Mouse (Mus musculus) heart, embryonic 13.5 days (tissue): Measurements from ENCODE around the gene Dnase1l2. TPM values are rescaled to one million over a fixed set of nuclear protein-coding genes. Genes with fewer than 3 reads are reported as not detected.
A peak's percentile ranks its signal among the peaks of the same experiment; 100 is the strongest.

Experiments used
- ATAC-seq: fragments of 200-750 bp; cut with Nextera tagmentation; 2 replicates; pipeline ENCODE4 v1.8.0; 2017; ENCODE audit warnings: moderate TSS enrichment; ENCODE audit not compliant: insufficient number of reproducible peaks, low FRiP score, low TSS enrichment; ENCODE audit errors: extremely low read depth
- H3K27ac ChIP-seq: fragments of 300-500 bp; sonication (generic); replicated peaks from 2 replicates; pipeline ENCODE4 v1.5.1; 2015; ENCODE audit warnings: moderate library complexity, mild to moderate bottlenecking, inconsistent platforms
- H3K27me3 ChIP-seq: fragments of 300-500 bp; sonication (generic); replicated peaks from 2 replicates; pipeline ENCODE4 v1.6.1; 2015; ENCODE audit warnings: mild to moderate bottlenecking, inconsistent platforms
- H3K36me3 ChIP-seq: fragments of 300-500 bp; sonication (generic); 2 replicates; pipeline ENCODE4 v1.6.1; 2015; ENCODE audit warnings: mild to moderate bottlenecking, inconsistent platforms
- H3K4me1 ChIP-seq: fragments of 300-500 bp; sonication (generic); 2 replicates; pipeline ENCODE4 v1.6.1; 2015; ENCODE audit warnings: inconsistent platforms
- H3K4me2 ChIP-seq: fragments of 300-500 bp; sonication (generic); 2 replicates; pipeline ENCODE4 v1.6.1; 2015; ENCODE audit warnings: inconsistent platforms, mild to moderate bottlenecking, moderate library complexity
- H3K4me3 ChIP-seq: fragments of 300-500 bp; sonication (generic); 2 replicates; pipeline ENCODE4 v1.5.1; 2015; ENCODE audit warnings: moderate library complexity, mild to moderate bottlenecking, inconsistent platforms
- H3K9ac ChIP-seq: fragments of 300-500 bp; sonication (generic); 2 replicates; pipeline ENCODE4 v1.6.1; 2015; ENCODE audit warnings: inconsistent platforms, mild to moderate bottlenecking, moderate library complexity
- H3K9me3 ChIP-seq: fragments of 300-500 bp; sonication (generic); 2 replicates; pipeline ENCODE4 v1.6.1; 2016; ENCODE audit warnings: inconsistent platforms
- WGBS: fragments of 180-500 bp; shearing (Covaris S2); methylation state at CpG from one replicate; pipeline ENCODE4 v1.1.7; 2015; ENCODE audit warnings: mixed read lengths; 5-methylcytosine and 5-hydroxymethylcytosine counted together
- polyA plus RNA-seq: library from polyadenylated mRNA; unstranded; fragments of >200 nt; fragmentation: Nextera tagmentation; extraction: Ambion mirVana; gene quantifications from 2 replicates; pipeline ENCODE4 v1.2.1, GENCODE M21; 2015

Gene Dnase1l2
- polyA plus RNA-seq, 1 experiment from 2014 or later = 1.5 TPM

- Histone ChIP-seq H3K4me3 (peak within 1 kb of the TSS; percentile 77), H3K4me2 (peak within 1 kb of the TSS; percentile 73), H3K27ac (peak within 1 kb of the TSS; percentile 94), H3K27me3 (no peaks in the 10 kb centered on the region), H3K36me3 (peaks cover 37% of the 10 kb centered on the region), H3K9me3 (no peaks in the 10 kb centered on the region), H3K4me1 (peaks cover 26% of the 10 kb centered on the region), H3K9ac (peak within 1 kb of the TSS; percentile 90)
- WGBS = under 1% methylated on average over 48 of the region's 48 CpGs
- peak; percentile 83 for ATAC-seq
These were observed 35.9 kb upstream of the Dnase1l2 start, which contains the start of gene Mlst8 for GRCm38 (mm10) chr17:24478663-24479380. Mlst8 (minus strand) TSS chr17:24479078.

- peak; percentile 1; the same call in 1 of the 2 replicates for ATAC-seq
- Histone ChIP-seq H3K27ac (peak overlapping the region; percentile 94; the same call in 1 of the 2 replicates), H3K36me3 (peaks cover 43% of the 10 kb centered on the region), H3K4me2 (peak overlapping the region; percentile 73), H3K9ac (peak overlapping the region; percentile 90), H3K4me3 (peak overlapping the region; percentile 77), H3K9me3 (no peaks in the 10 kb centered on the region), H3K4me1 (peaks cover 34% of the 10 kb centered on the region), H3K27me3 (no peaks in the 10 kb centered on the region)
- WGBS = 49% methylated on average over 11 of the region's 11 CpGs
These were observed 35.2 kb upstream of the Dnase1l2 start for GRCm38 (mm10) chr17:24477985-24478600.

- Histone ChIP-seq H3K4me2 (peak overlapping the region; percentile 73), H3K36me3 (peaks cover 48% of the 10 kb centered on the region), H3K27me3 (no peaks in the 10 kb centered on the region), H3K27ac (no peak overlapping the region), H3K9me3 (no peaks in the 10 kb centered on the region), H3K4me1 (peaks cover 41% of the 10 kb centered on the region), H3K9ac (peak overlapping the region; percentile 90), H3K4me3 (peak overlapping the region; percentile 77; the same call in 1 of the 2 replicates)
- no peak for ATAC-seq
- 91% methylated on average over 20 of the region's 20 CpGs for WGBS
These were observed 34.4 kb upstream of the Dnase1l2 start for GRCm38 (mm10) chr17:24477053-24477984.

GRCm38 (mm10) chr17:24476022-24476776, 33.3 kb upstream of the Dnase1l2 start:
- Histone ChIP-seq H3K4me2 (no peak overlapping the region), H3K9me3 (no peaks in the 10 kb centered on the region), H3K9ac (0 out of 2 replicates have a peak overlapping the region, but pooled peaks have one; percentile 29), H3K36me3 (peaks cover 48% of the 10 kb centered on the region), H3K4me1 (peaks cover 53% of the 10 kb centered on the region), H3K27ac (no peak overlapping the region), H3K27me3 (no peaks in the 10 kb centered on the region), H3K4me3 (no peak overlapping the region)
- ATAC-seq = no peak
- 89% methylated on average over 10 of the region's 10 CpGs for WGBS

- WGBS = 88% methylated on average over 6 of the region's 6 CpGs
These were observed 32.7 kb upstream of the Dnase1l2 start for GRCm38 (mm10) chr17:24475586-24475985.

GRCm38 (mm10) chr17:24474557-24474956, 31.7 kb upstream of the Dnase1l2 start:
- ATAC-seq = no peak
- no peaks in the 10 kb centered on the region for H3K9me3 ChIP-seq
- no peaks in the 10 kb centered on the region for H3K27me3 ChIP-seq
- no peak overlapping the region for H3K4me2 ChIP-seq
- 73% methylated on average over 5 of the region's 5 CpGs for WGBS
- peaks cover 48% of the 10 kb centered on the region for H3K36me3 ChIP-seq
- peaks cover 49% of the 10 kb centered on the region for H3K4me1 ChIP-seq
- no peak overlapping the region for H3K27ac ChIP-seq
- no peak overlapping the region for H3K4me3 ChIP-seq
- peak overlapping the region; percentile 24; the same call in 1 of the 2 replicates for H3K9ac ChIP-seq

More at GRCm38 (mm10) chr17:24475586-24475985, 32.7 kb upstream of the Dnase1l2 start:
- H3K9me3 ChIP-seq = no peaks in the 10 kb centered on the region
- ATAC-seq = no peak
- H3K4me2 ChIP-seq = no peak overlapping the region
- peaks cover 58% of the 10 kb centered on the region for H3K4me1 ChIP-seq
- no peaks in the 10 kb centered on the region for H3K27me3 ChIP-seq
- H3K36me3 ChIP-seq = peaks cover 48% of the 10 kb centered on the region
- no peak overlapping the region for H3K9ac ChIP-seq
- no peak overlapping the region for H3K27ac ChIP-seq
- H3K4me3 ChIP-seq = no peak overlapping the region

GRCm38 (mm10) chr17:24473612-24474275, 30.8 kb upstream of the Dnase1l2 start, which contains the start of gene Bricd5:
Bricd5 (plus strand) TSS chr17:24473884.
- Histone ChIP-seq H3K27ac (no peak within 1 kb of the TSS), H3K4me3 (peak within 1 kb of the TSS; percentile 95; the same call in 1 of the 2 replicates), H3K4me1 (peaks cover 52% of the 10 kb centered on the region), H3K9ac (peak within 1 kb of the TSS; percentile 37), H3K27me3 (no peaks in the 10 kb centered on the region), H3K4me2 (peak within 1 kb of the TSS; percentile 100), H3K36me3 (peaks cover 48% of the 10 kb centered on the region), H3K9me3 (no peaks in the 10 kb centered on the region)
- no peak for ATAC-seq
- WGBS = 64% methylated on average over 6 of the region's 6 CpGs

- Histone ChIP-seq H3K4me3 (peak overlapping the region; percentile 95), H3K27ac (no peak overlapping the region), H3K27me3 (no peaks in the 10 kb centered on the region), H3K36me3 (peaks cover 48% of the 10 kb centered on the region), H3K4me2 (peak overlapping the region; percentile 100), H3K9me3 (no peaks in the 10 kb centered on the region), H3K4me1 (peaks cover 43% of the 10 kb centered on the region), H3K9ac (peak overlapping the region; percentile 97)
- no peak for ATAC-seq
- 75% methylated on average over 4 of the region's 4 CpGs for WGBS
These were observed 29.6 kb upstream of the Dnase1l2 start for GRCm38 (mm10) chr17:24472512-24472911.

- Histone ChIP-seq H3K9ac (peak overlapping the region; percentile 97), H3K4me1 (peaks cover 42% of the 10 kb centered on the region), H3K36me3 (peaks cover 33% of the 10 kb centered on the region), H3K4me3 (peak overlapping the region; percentile 95), H3K4me2 (peak overlapping the region; percentile 100), H3K27me3 (no peaks in the 10 kb centered on the region), H3K9me3 (no peaks in the 10 kb centered on the region), H3K27ac (peak overlapping the region; percentile 89)
- WGBS = under 1% methylated on average over 68 of the region's 68 CpGs
- ATAC-seq = peak; percentile 11; the same call in 1 of the 2 replicates
These were observed 28.0 kb upstream of the Dnase1l2 start for GRCm38 (mm10) chr17:24470701-24471527.
